Mouse (Mus musculus) bone marrow, adult 2 months (tissue): ENCODE measurements around the gene Rgl3. TPM values are rescaled to one million over a fixed set of nuclear protein-coding genes. Genes with fewer than 3 reads are reported as not detected.

Experiments
- H3K27ac ChIP-seq: fragments of 200-500 bp; 2 replicates; pipeline ENCODE4 v1.5.1; 2012; ENCODE audit warnings: low read depth, mild to moderate bottlenecking, control low read depth, inconsistent platforms, low read length; ENCODE audit not compliant: control insufficient read depth, poor library complexity, insufficient read depth
- H3K4me1 ChIP-seq: fragments of 200-500 bp; 2 replicates; pipeline ENCODE4 v1.6.1; 2011; ENCODE audit warnings: low read length; ENCODE audit not compliant: control insufficient read depth, insufficient read depth
- H3K4me3 ChIP-seq: fragments of 200-500 bp; replicated peaks from 2 replicates; pipeline ENCODE3; 2011; ENCODE audit warnings: mild to moderate bottlenecking, low read depth, low read length, control low read depth; ENCODE audit not compliant: control insufficient read depth
- CTCF ChIP-seq: fragments of 200-500 bp; IDR thresholded peaks from 2 replicates; pipeline ENCODE4 v1.5.1; 2011; ENCODE audit warnings: low read length, control low read depth; ENCODE audit not compliant: control insufficient read depth, insufficient read depth
- POLR2A ChIP-seq: fragments of 200-500 bp; IDR thresholded peaks from 2 replicates; pipeline ENCODE4 v1.6.1; 2011; ENCODE audit warnings: low read depth, mild to moderate bottlenecking, control low read depth, low read length, borderline replicate concordance; ENCODE audit not compliant: control insufficient read depth
- WGBS: fragments of 180-500 bp; shearing (Covaris S2); methylation state at CpG from one replicate; pipeline ENCODE4 v1.1.7; 2018; 5-methylcytosine and 5-hydroxymethylcytosine counted together
- polyA plus RNA-seq: library from polyadenylated mRNA; stranded (reverse); fragments of >200 nt; gene quantifications from 2 replicates; pipeline ENCODE4 v1.2.4, GENCODE M21; 2011; ENCODE audit warnings: low replicate concordance; ENCODE audit not compliant: missing spikeins, insufficient read depth, insufficient read length

The Rgl3 gene
- polyA plus RNA-seq, 1 experiment, result 5.0 TPM

- 94% methylated on average over 7 of the region's 7 CpGs for WGBS
- H3K4me3 ChIP-seq, result no peak overlapping the region
- no peak overlapping the region; the same call in 1 of the 2 replicates for H3K27ac ChIP-seq
- no peak for TF ChIP-seq CTCF
- no peak for TF ChIP-seq POLR2A
- H3K4me1 ChIP-seq, result no peaks in the 10 kb centered on the region; the same call in 1 of the 2 replicates
Observed at GRCm38 (mm10) chr9:21959244-21959643, 30.0 kb downstream of the Rgl3 start.

- Histone ChIP-seq H3K27ac (no peak overlapping the region), H3K4me3 (no peak overlapping the region), H3K4me1 (no peaks in the 10 kb centered on the region; the same call in 1 of the 2 replicates)
- 83% methylated on average over 5 of the region's 5 CpGs for WGBS
- TF ChIP-seq CTCF (no peak), POLR2A (no peak)
Observed at GRCm38 (mm10) chr9:21958372-21958771, 30.9 kb downstream of the Rgl3 start.

GRCm38 (mm10) chr9:21955570-21956281, 33.5 kb downstream of the Rgl3 start, which contains the start of gene Swsap1:
TSS of gene Swsap1 (plus strand) at chr9:21955755.
- 0% methylated on average over 54 of the region's 54 CpGs for WGBS
- Histone ChIP-seq H3K27ac (peak within 1 kb of the TSS; percentile 90), H3K4me1 (no peaks in the 10 kb centered on the region; the same call in 1 of the 2 replicates), H3K4me3 (peak within 1 kb of the TSS; percentile 72)
- TF ChIP-seq POLR2A (peak; percentile 58), CTCF (no peak)

DNA sequence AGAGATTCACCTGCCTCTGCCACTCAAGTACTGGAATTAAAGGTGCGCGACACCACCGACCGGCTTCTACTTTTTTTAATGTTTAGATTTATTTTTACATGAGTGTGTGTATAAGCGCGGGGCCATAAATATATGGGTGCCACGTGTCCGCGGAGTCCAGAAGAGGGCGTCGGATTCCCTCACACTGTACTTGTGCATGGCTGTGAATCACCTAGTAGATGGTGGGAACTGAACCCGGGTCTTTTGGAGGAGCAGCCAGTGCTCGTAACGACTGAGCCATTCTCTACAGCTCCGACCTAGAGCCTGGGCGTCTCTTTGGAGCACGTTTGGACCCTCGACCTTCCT, 34.0 kb downstream of the Rgl3 start:
- WGBS, result under 1% methylated on average over 18 of the region's 18 CpGs
- peak overlapping the region; percentile 31 for H3K27ac ChIP-seq

GRCm38 (mm10) chr9:21954635-21955034, 34.6 kb downstream of the Rgl3 start:
- TF ChIP-seq CTCF (no peak), POLR2A (no peak)
- 70% methylated on average over 3 of the region's 3 CpGs for WGBS
- Histone ChIP-seq H3K27ac (no peak overlapping the region), H3K4me1 (no peaks in the 10 kb centered on the region; the same call in 1 of the 2 replicates), H3K4me3 (no peak overlapping the region)

More for the DNA sequence above, 34.0 kb downstream of the Rgl3 start:
- TF ChIP-seq POLR2A (no peak), CTCF (peak; percentile 45)
- H3K4me1 ChIP-seq, result no peaks in the 10 kb centered on the region; the same call in 1 of the 2 replicates
- H3K4me3 ChIP-seq, result peak overlapping the region; percentile 72

DNA sequence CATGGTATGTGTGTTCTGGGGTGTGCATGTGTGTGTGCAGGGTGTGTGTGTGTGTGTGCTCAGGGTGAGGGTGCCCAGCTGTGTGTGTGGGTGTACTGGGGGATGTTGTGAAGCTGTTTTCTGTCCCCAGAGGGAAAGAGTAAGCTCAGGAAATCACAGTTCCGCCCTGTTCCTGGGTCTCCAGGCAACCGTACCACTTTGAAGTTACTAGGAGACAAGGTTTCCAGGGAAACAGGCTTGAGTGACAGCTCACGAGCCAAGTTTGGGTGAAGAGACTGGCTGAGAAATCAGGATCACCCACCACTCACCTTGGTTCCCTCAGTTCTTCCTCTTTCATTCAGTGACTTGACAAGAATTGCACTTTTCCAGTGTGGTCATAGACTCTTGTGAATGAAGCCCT, 35.6 kb downstream of the Rgl3 start:
- Histone ChIP-seq H3K27ac (no peak overlapping the region), H3K4me3 (no peak overlapping the region), H3K4me1 (no peaks in the 10 kb centered on the region; the same call in 1 of the 2 replicates)
- WGBS, result 26% methylated on average over 3 of the region's 3 CpGs
- TF ChIP-seq CTCF, result no peak
- no peak for TF ChIP-seq POLR2A

GRCm38 (mm10) chr9:21951977-21952376, 37.3 kb downstream of the Rgl3 start:
- no peaks in the 10 kb centered on the region; the same call in 1 of the 2 replicates for H3K4me1 ChIP-seq
- WGBS, result 73% methylated on average over 3 of the region's 3 CpGs
- no peak overlapping the region for H3K27ac ChIP-seq
- H3K4me3 ChIP-seq, result no peak overlapping the region
- TF ChIP-seq POLR2A (no peak), CTCF (peak; percentile 45)

- TF ChIP-seq POLR2A (no peak), CTCF (peak; percentile 51)
- no peak overlapping the region for H3K4me3 ChIP-seq
- H3K27ac ChIP-seq, result no peak overlapping the region
- WGBS, result 11% methylated on average over 11 of the region's 11 CpGs
- H3K4me1 ChIP-seq, result no peaks in the 10 kb centered on the region; the same call in 1 of the 2 replicates
Observed at GRCm38 (mm10) chr9:21950322-21950721, 38.9 kb downstream of the Rgl3 start.

DNA sequence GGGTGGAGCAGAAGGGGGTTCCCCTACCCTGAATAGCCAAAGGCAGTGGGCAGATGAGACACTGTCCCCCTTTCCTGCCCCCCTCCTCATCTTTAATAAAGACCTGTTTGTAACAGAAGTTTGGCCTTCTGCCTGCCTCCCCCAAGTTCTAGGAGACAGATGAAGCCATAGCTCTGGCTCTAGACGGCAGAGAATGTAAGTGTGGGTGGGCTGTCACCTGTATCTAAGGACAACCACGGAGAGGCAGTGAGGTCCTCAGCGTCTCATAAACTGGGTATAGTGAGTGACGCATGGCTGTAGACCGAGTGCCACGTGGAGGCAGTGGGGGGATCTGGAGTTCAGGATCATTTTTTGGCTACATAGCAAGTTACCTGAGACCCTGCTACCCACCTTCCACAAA, 40.5 kb downstream of the Rgl3 start:
- no peak overlapping the region for H3K27ac ChIP-seq
- WGBS, result 64% methylated on average over 6 of the region's 6 CpGs
- no peaks in the 10 kb centered on the region; the same call in 1 of the 2 replicates for H3K4me1 ChIP-seq
- no peak for TF ChIP-seq POLR2A
- TF ChIP-seq CTCF, result no peak
- no peak overlapping the region for H3K4me3 ChIP-seq
